Mouse (Mus musculus) cerebellum, adult 2 months (tissue): ENCODE measurements around the gene Atg4a-ps.

ENCODE experiments used
- CTCF ChIP-seq: fragments of 200-500 bp; IDR thresholded peaks from 2 replicates; pipeline ENCODE4 v1.5.1; 2011; ENCODE audit warnings: low read depth, mild to moderate bottlenecking, control low read depth, low read length, moderate library complexity, borderline replicate concordance; ENCODE audit not compliant: insufficient read depth
- POLR2A ChIP-seq: fragments of 200-500 bp; IDR thresholded peaks from 2 replicates; pipeline ENCODE4 v1.6.1; 2011; ENCODE audit warnings: low read length, control low read depth, borderline replicate concordance; ENCODE audit not compliant: insufficient read depth

DNA sequence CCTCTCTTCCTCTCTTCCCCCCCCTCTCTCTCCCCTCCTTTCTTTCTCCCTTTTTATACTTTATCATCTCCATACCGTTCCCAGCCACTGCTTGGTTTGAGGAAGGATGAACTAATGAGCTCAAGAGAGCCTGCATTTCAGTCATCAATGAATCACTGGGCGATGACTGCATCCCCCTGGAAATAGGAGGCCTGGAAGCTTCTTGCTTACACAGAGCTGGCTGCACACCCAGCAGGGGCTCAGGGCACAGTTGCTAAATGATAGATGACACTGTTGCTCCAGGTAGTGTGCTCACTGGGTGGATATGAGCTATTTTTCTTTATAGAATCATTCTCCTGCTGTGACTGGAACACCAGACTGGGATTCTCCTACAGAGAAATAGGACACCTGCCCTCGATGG is 49.7 kb upstream of the Atg4a-ps start:
- no peak for TF ChIP-seq CTCF
- no peak for TF ChIP-seq POLR2A
